Mouse (Mus musculus): ENCODE data around the gene Vmn1r42.
"Not testable (repeated sequence)": the region's sequence is repeated elsewhere in the genome, so short reads cannot be mapped to it uniquely, and the experiment has no call there.

The Vmn1r42 gene

DNA sequence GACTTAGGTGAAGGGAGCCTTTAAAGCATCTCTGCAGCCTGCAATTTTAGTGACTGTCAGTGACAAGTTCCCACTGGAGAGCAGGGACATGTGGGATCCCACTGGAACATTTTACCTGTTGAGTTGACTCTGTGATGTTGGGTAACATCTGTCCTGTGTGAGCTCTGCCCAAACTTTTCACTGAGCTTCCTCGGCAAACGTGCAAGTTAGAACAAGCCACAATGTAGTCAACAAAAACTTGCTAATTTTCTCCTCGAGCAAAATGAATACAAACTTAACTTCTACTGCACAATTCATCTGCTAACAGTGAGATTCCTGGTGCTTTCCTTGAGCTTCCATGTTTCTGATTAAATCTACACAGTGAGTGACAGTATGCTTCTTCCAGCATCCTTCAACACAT is at the start of gene Vmn1r42, which contains the start of gene Vmn1r43:
TSS of gene Vmn1r42 (minus strand) at position 101 of the 400 bp plus-strand sequence.
TSS of gene Vmn1r43 (minus strand) at position 101 of the 400 bp plus-strand sequence.
- not testable (repeated sequence) for DNase-seq (ENCODE audit: low read depth, low spot score)

DNA sequence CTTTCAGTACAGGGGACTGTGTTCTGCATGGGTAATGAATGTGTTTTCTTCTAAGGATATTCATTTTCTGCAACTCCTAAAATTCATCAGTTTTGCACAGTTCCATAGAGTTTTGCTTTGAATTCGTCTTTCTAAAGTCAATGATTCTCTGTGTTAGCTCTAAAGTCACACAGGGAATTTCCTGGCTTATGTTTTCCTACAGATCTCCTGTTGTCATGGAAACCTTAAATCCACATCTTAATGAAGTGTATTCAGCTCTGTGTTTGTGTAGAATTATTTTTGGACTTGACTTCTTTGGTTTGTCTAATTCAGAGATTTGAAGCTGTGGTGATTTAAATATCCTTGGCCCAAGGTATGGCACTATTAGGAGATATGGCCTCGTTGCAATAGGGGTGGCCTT is 7.6 kb upstream of the Vmn1r42 start:
- no peak for DNase-seq (ENCODE audit: low read depth, low spot score)

DNA sequence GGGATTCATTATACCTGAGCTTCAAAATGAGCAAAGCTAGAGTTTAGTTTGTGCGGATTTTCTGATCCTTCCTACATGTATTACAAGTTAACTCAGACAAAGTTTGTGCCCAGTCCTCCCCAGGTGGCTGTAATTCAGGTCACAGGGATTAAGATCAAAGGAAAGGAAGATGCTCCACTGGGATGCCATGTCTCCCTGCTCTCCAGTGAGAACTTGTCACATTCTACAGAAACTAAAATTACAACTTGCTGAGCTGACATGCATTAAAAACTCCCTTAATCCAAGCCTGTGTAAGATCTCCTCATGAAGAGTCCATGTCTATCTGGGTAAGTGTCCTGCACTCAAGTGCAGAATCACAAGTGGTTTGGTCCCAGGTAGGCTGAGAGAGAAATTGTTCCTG is 7.1 kb upstream of the Vmn1r42 start, which contains the start of gene Vmn1r44:
TSS of gene Vmn1r44 (plus strand) at position 301 of the 400 bp plus-strand sequence.
- no peak for DNase-seq (ENCODE audit: low read depth, low spot score)

DNA sequence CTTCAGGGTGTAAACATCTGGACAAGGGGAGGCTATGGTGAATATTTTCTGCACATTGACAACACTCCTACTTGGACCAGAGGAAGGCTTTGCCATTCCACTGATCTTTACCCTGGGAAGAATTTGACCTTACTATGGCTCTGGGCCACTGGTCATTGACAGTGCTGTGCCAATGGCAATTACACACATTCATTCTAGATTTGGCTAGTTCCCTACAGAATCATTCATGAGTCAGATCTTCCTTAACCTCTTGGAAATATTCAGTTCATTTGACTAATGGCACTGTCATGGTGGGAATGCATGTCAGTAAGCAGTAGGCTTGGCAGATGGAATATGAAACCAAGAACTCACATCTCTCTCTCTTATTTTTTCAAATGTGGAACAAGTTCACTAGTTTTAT is 4.7 kb upstream of the Vmn1r42 start:
- DNase-seq (ENCODE audit: low read depth, low spot score): no peak

DNA sequence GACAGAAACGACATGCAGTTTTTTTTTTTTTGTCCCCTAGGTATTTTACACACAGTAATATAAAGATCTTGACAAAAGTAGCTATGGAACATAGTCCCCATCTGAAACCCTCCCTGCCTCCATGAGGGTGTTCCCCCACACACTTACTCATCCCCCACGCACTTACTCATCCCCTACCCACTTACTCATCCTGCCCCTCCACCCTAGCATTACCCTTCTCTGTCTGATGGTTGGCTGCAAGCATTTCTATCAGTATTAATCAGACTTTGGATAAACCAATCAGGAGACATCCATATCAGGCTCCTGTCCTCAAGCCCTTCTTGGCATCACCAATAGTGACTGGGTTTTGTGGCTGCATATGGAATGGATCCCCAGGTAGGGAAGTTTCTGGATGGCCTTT is 750 bp upstream of the Vmn1r42 start:
- DNase-seq (ENCODE audit: low read depth, low spot score): no peak

DNA sequence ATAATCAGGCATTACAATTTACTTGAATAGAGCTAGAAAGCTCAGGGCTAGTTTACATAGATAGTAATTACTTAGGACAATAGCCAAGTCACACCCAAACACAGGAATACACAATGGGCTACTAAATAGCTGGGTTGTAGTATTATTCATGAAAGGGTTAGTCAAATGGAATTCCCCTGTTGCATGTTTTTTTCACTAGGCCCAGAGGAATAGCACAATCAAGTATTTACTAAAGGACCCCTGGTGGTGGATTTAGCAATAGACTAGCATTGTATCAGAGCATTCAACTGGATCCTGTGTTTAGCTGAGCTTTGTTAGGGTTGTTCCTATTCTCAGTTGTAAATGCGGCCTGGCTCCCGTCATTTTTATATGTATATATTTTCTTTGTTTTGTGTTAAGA is 8.2 kb downstream of the Vmn1r42 start:
- no peak for DNase-seq (ENCODE audit: low read depth, low spot score)

DNA sequence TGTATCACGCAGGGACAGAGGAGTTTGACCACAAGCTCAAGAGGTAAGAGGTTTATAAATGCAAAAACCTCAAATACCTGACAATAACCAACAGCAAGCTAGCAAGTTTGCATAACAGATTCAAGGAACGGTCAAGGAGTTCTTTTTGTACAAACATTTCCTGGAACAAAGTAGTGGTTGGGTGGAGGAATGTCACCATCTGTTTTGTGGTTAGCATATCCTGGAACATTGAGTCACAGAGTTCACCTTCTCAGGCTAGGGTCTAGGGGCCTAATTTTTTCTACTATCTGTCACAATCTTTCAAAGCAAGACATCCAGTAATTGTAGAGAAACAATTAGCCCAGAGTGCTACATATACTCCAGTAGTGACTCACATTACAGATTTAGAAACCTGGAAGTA is 8.9 kb downstream of the Vmn1r42 start:
- no peak for DNase-seq (ENCODE audit: low read depth, low spot score)

DNA sequence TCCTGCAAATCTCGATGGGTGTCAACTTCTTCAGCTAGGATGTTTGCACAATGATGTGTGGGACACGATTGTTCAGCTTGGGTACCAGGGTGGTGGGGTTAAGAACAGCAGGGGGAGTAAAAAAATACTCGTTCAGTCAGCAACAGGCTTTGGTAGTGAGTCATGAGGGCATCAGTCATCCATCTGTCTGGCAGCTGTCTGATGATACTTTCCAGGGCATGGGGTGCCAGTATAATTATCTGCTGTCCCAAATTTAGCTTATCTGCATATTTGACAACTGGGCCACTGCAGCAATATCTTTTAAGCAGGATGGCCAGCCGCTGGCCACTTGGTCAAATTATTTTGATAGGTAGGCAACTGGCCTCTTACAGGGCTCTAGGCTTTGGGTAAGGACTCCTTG is 12.4 kb downstream of the Vmn1r42 start:
- no peak for DNase-seq (ENCODE audit: low read depth, low spot score)

DNA sequence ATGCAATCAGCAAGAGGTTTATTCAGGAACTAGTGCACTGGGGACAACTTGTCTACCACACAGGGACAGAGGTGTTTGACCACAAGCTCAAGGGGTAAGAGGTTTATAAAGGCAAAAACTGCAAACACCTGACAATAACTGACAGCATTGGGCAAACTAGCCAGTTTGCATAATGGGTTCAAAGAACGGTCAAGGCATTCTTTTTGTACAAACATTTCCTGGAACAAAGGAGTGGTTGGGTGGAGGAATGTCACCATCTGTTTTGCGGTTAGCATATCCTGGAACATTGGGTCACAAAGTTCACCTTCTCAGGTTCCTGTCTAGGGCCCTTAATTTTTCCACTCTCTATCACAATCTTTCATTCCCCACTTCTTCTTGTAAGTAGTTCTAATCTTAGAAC is 16.4 kb downstream of the Vmn1r42 start:
- DNase-seq (ENCODE audit: low read depth, low spot score): no peak

DNA sequence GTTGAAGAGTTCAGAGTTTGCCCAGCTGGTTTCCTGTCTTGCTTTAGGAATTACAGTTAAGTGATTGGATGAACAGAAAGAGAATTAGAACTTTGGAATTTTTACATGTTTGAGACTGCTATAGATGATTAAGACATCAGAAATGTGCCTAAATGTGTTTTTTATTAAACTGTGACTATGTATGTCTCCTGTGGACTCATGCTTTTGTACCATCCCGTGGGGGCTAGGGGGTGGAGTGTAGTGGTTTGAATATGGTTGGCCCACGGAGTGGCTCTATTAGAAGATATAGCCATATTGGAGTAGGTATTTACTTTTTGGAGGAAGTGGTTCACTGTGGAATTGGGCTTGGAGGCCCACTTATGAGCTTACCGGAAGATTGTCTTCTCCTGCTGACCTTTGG is 18.7 kb downstream of the Vmn1r42 start:
- no peak for DNase-seq (ENCODE audit: low read depth, low spot score)
